In genomic region chr16:95245499-95245898, GRCm38 (mm10) we compare ENCODE assay signal across 21 mouse cellular contexts. TPM values are rescaled to one million over a fixed set of nuclear protein-coding genes. Genes with fewer than 3 reads are reported as not detected.
DNase-seq lines count a peak whose midpoint lies in the region; ATAC-seq and TF ChIP-seq lines count a peak whose summit lies in the region.
"Had no signal": no experiment of that assay in that cellular context is flagged by ENCODE, and none has a peak within 500 bp of the region (broad histone marks: within the 10 kb centered on the region; RNA-seq: fewer than 3 reads in every experiment).

No protein-coding gene starts in this region.

- intact Hi-C loops in heart, postnatal 14 days (cut with DNase I) = no loop called here

- H3K4me1 ChIP-seq in heart, embryonic 13.5 days = peaks cover 42% of the 10 kb centered on the region
- H3K4me1 ChIP-seq in kidney, adult 2 months (ENCODE audit: control insufficient read depth, insufficient read depth, low read length) = peaks cover 26% of the 10 kb centered on the region; the same call in 1 of the 2 replicates

- H3K4me3 ChIP-seq in heart, embryonic 13.5 days = no peak overlapping the region
- H3K4me3 ChIP-seq in kidney, adult 2 months (ENCODE audit: insufficient read depth, low read depth, low read length) = no peak overlapping the region
- H3K4me3 ChIP-seq: embryonic facial prominence, embryonic 10.5 days; gastrocnemius, adult 2 months; heart, adult 2 months; heart, embryonic 15.5 days had no signal

- H3K4me2 ChIP-seq in heart, embryonic 13.5 days = no peak overlapping the region
- H3K4me2 ChIP-seq: hindbrain, embryonic 14.5 days had no signal

- TF ChIP-seq POLR2A in kidney, adult 2 months (IDR thresholded peaks at IDR 0.05; ENCODE audit: low read depth, low read length) = no peak

- no peak overlapping the region for H3K9ac ChIP-seq in heart, embryonic 13.5 days
- H3K9ac ChIP-seq: heart, embryonic 15.5 days; hindbrain, embryonic 14.5 days had no signal

- ATAC-seq in heart, embryonic 13.5 days (ENCODE audit: extremely low read depth, insufficient number of reproducible peaks, low FRiP score, low TSS enrichment) = no peak
- peak; percentile 52 for ATAC-seq in granulocyte monocyte progenitor cell, adult 5-6 weeks (replicated peaks; ENCODE audit: poor library complexity, severe bottlenecking)
- ATAC-seq: forebrain, embryonic 14.5 days; intestine, embryonic 16.5 days had no signal

- WGBS in heart, embryonic 13.5 days = 64% methylated on average over 3 of the region's 3 CpGs
- 60% methylated on average over 3 of the region's 3 CpGs for WGBS in kidney, adult 2 months

- 0 out of 2 replicates have a peak overlapping the region, but pooled peaks have one; percentile 48 for H3K27ac ChIP-seq in heart, embryonic 13.5 days (replicated peaks)
- peak overlapping the region; percentile 81 for H3K27ac ChIP-seq in kidney, adult 2 months (ENCODE audit: insufficient read depth, low read depth, low read length)
- H3K27ac ChIP-seq: embryonic facial prominence, embryonic 10.5 days; gastrocnemius, adult 2 months; heart, adult 2 months; hindbrain, embryonic 14.5 days had no signal

- TF ChIP-seq CTCF in kidney, adult 2 months (conservative IDR thresholded peaks at IDR 0.05; ENCODE audit: insufficient read depth, insufficient read length, low read depth, low read length) = no peak

- H3K9me3 ChIP-seq in heart, embryonic 13.5 days = no peaks in the 10 kb centered on the region
- H3K9me3 ChIP-seq: embryonic facial prominence, embryonic 10.5 days; heart, embryonic 15.5 days had no signal

- no peak for DNase-seq in heart, postnatal 14 days
- no peak for DNase-seq in kidney, adult 2 months
- DNase-seq in kidney, postnatal 4 days = no peak
- peak; percentile 14 for DNase-seq in 416B (ENCODE audit: low read depth)
- DNase-seq in right cerebral cortex, postnatal 36 days (ENCODE audit: low spot score in 2 of 2) = no peak
- DNase-seq: adrenal gland, adult 2 months; adrenal gland, postnatal 25 days; cerebellum, adult 18-20 months; cerebellum, adult 9-11 months; cerebellum, postnatal 36 days; gastrocnemius, adult 2 months; gastrocnemius, postnatal 25 days; heart, adult 2 months had no signal

- H3K36me3 ChIP-seq in heart, embryonic 13.5 days = no peaks in the 10 kb centered on the region
- no peaks in the 10 kb centered on the region for H3K36me3 ChIP-seq in kidney, adult 2 months (ENCODE audit: control insufficient read depth, insufficient read depth, low read length)
- H3K36me3 ChIP-seq: embryonic facial prominence, embryonic 10.5 days; heart, embryonic 15.5 days had no signal

- H3K27me3 ChIP-seq in heart, embryonic 13.5 days (replicated peaks) = no peaks in the 10 kb centered on the region
- H3K27me3 ChIP-seq in kidney, adult 2 months (replicated peaks; ENCODE audit: control insufficient read depth, insufficient read depth, low read length) = no peaks in the 10 kb centered on the region
- H3K27me3 ChIP-seq: heart, embryonic 15.5 days had no signal

RNA-seq across cellular contexts. Expression of gene Kcnj15, which starts 11.9 kb away (rescaled TPM):
- polyA plus RNA-seq in heart, embryonic 13.5 days (2015; fragmentation: Nextera tagmentation; extraction: Ambion mirVana) = 0.80 and 2.0 TPM in 2 replicates
- total RNA-seq in heart, postnatal 14 days (2021) = 1 to 10 TPM; 1.6 to 2.2 TPM
- polyA plus RNA-seq in kidney, adult 2 months (2012; rRNA removed) = 311 and 327 TPM in 2 replicates
- not detected in 2 replicates for total RNA-seq in granulocyte monocyte progenitor cell, adult 5-6 weeks (2014; fragmentation: Nextera tagmentation)
- total RNA-seq in granulocyte monocyte progenitor cell, adult 5-6 weeks (2017) = not detected in 2 replicates
- total RNA-seq: hematopoietic stem cell, adult 5-6 weeks had no signal
